Mouse (Mus musculus): ENCODE measurements at regions not wholly inside any gene's neighbourhood (a gene's known extent, or its start where the extent isn't known, plus 50 kb on each side); places are given as distances from the start of the nearest gene placed in this dataset.
A peak's percentile ranks its signal among the peaks of the same experiment; 100 is the strongest.

DNA sequence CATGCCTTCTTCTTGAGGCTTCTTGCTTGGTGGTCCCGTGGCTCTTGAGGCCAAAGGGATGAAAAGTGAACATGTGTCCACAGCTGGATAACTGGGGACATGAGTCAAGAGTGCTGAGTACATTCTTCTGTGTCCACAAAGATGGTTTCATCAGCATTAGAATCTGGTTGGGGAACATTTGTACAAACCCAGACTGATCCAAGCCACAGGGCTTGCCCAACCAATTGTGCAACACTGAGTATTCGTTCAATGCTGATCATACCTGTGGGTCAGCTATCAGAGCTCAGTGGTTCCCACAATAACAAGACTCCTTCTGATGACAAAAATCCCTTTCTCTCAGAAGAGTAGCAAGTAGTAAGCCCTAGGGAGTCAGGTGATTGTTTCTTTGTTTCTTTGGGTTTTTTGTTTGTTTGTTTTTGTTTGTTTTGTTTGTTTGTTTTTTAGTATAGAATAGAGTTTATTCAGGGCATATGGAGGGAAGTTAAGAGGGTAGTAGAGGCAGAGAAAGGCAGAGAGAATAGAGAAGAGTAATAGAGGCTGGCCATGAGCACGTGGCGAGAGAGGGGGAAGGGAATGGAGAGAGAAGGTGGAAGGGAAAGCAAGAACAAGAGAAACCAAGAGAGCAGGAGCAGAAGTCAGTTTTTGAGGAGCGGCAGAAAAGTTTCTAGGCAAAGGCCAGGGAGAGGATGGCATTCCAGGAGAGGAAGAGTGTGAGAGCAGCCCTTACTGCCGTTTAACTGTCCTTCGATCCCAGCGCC lies 612.5 kb downstream of the Zfp706 start:
- Histone ChIP-seq H3K27ac (ENCODE audit: low read length) (no peak overlapping the region), H3K36me3 (ENCODE audit: control insufficient read depth, insufficient read depth) (no peaks in the 10 kb centered on the region), H3K27me3 (ENCODE audit: control insufficient read depth, insufficient read depth, low read depth, low read length) (no peaks in the 10 kb centered on the region; the same call in 1 of the 2 replicates), H3K4me1 (ENCODE audit: control insufficient read depth, low read depth, low read length) (peaks cover 5% of the 10 kb centered on the region), H3K4me2 (ENCODE audit: low read depth, low read length) (no peak overlapping the region), H3K4me3 (ENCODE audit: low read depth, low read length) (no peak overlapping the region), H3K9ac (ENCODE audit: low read depth, low read length) (no peak overlapping the region), H3K9me3 (replicated peaks; ENCODE audit: control insufficient read depth, low read length) (no peaks in the 10 kb centered on the region)
- peak; percentile 35; the same call in 1 of the 2 replicates for ATAC-seq (ENCODE audit: low read depth)
- 67% methylated on average over 8 of the region's 8 CpGs for WGBS (ENCODE audit: insufficient replicate concordance)

DNA sequence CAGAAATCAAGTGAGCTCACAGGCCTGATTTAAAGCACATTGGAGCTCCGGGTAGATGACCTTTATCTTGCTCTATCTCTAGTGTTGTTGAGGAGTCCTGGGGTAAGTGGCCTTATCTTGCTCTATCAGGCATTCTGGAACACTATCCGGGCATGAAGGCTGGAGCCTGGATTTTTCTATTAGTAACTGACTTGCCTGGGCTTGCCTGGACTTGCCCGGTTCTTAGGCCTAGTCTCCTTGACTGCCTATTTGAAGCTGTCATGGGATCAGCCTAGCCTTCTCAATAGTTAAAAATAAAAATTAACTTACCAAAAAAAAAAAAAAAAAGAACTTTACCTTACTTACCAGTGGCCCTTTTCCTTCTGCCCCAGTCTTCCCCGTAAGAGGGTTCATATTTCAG lies 617.8 kb downstream of the Zfp706 start:
- ATAC-seq (ENCODE audit: low read depth) = no peak

DNA sequence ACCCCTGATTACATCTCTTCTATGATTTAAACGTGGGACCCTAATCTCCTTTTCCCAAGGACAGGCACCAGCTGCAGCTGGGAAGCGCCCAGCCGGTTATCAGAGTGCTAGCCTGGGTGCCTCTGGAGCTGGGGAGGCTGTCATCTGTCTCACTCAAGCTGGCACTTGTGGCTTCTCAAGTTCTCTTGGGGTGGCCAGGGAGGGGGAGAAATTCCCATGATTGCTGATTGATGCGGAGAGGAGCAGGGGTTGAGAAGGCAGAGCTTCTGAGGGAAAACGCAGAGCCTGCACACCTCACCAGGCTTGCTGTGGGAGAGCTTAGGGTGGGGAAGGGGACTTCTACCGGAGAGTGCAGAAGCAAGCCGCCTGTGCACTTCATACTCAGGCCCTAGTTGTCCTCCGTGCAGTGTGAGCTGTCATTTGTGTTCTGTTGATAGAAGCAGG lies 626.3 kb downstream of the Zfp706 start:
- Histone ChIP-seq H3K27me3 (ENCODE audit: control insufficient read depth, insufficient read depth, low read depth, low read length) (peaks cover 11% of the 10 kb centered on the region), H3K4me2 (ENCODE audit: low read depth, low read length) (peak overlapping the region; percentile 56)
- 4% methylated on average over 8 of the region's 8 CpGs for WGBS (ENCODE audit: insufficient replicate concordance)

More for the DNA sequence above, 617.8 kb downstream of the Zfp706 start:
- Histone ChIP-seq H3K36me3 (ENCODE audit: control insufficient read depth, insufficient read depth) (no peaks in the 10 kb centered on the region), H3K27ac (ENCODE audit: low read length) (no peak overlapping the region), H3K9me3 (replicated peaks; ENCODE audit: control insufficient read depth, low read length) (no peaks in the 10 kb centered on the region), H3K4me1 (ENCODE audit: control insufficient read depth, low read depth, low read length) (no peaks in the 10 kb centered on the region), H3K4me2 (ENCODE audit: low read depth, low read length) (no peak overlapping the region), H3K27me3 (ENCODE audit: control insufficient read depth, insufficient read depth, low read depth, low read length) (no peaks in the 10 kb centered on the region), H3K9ac (ENCODE audit: low read depth, low read length) (no peak overlapping the region), H3K4me3 (ENCODE audit: low read depth, low read length) (no peak overlapping the region)
- 37% methylated on average over 4 of the region's 4 CpGs for WGBS (ENCODE audit: insufficient replicate concordance)

DNA sequence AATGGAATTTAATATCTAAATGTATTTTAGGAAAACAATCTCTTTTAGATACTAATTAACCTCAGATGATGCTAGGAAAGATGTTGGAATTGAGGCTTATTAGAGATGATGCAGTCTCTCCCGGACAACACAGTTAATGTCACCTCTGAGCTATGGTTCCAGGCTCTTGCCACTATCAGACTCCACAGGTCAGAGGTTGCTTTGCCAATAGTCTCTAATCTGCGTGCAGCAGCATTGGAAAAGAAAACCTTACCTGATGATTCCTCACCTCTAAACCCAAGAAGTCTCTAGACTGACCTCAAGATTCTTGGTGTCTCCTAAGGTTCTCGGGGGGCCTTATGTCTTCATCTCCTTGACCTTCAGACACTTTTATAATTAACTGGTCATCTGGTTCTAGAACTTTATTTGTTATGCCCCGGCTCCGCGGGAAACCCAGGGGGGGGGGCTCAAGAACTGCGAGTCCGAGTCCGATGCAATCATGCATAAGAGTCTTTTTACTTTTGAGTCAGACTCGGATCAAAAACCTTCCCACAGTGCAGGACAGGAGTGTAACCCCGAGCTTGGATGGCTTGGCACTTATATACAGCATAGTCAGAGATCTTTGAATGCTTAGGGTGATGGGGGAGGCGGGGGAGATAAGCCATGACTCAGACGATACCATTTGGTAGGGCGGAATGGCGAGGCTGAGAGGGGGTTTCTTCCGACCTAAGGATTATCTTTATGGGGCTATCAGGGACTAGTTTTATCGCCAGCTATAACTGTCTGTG lies 626.9 kb downstream of the Zfp706 start:
- H3K27ac ChIP-seq (ENCODE audit: low read length) = no peak overlapping the region

More for the DNA sequence above, 626.3 kb downstream of the Zfp706 start:
- no peak overlapping the region for H3K27ac ChIP-seq (ENCODE audit: low read length)
- no peak overlapping the region for H3K9ac ChIP-seq (ENCODE audit: low read depth, low read length)
- no peaks in the 10 kb centered on the region for H3K36me3 ChIP-seq (ENCODE audit: control insufficient read depth, insufficient read depth)
- no peaks in the 10 kb centered on the region; the same call in 1 of the 2 replicates for H3K9me3 ChIP-seq (replicated peaks; ENCODE audit: control insufficient read depth, low read length)
- peak overlapping the region; percentile 12 for H3K4me3 ChIP-seq (ENCODE audit: low read depth, low read length)
- ATAC-seq (ENCODE audit: low read depth) = peak; percentile 84
- peaks cover 12% of the 10 kb centered on the region for H3K4me1 ChIP-seq (ENCODE audit: control insufficient read depth, low read depth, low read length)

DNA sequence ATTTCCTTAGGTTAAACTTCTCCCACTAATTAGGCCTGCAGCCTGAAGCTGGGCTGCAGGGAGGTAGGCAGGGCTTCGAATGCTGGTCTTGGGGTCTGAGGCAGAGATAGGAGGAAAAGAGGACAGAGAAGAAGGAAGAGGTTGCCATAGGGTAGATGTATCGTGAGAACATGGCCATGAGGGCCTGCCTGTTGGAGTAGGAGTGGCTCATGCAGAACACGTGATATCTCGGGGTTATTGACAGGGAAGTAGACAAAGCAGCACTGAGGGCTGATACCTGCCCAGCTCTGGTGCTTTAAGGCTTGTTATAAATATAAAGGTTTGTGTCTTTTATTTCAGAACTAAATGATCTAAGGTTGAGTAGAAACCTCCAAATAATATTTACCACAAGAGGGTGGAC lies 628.9 kb downstream of the Zfp706 start:
- Histone ChIP-seq H3K4me1 (ENCODE audit: control insufficient read depth, low read depth, low read length) (peaks cover 31% of the 10 kb centered on the region), H3K4me2 (ENCODE audit: low read depth, low read length) (no peak overlapping the region), H3K36me3 (ENCODE audit: control insufficient read depth, insufficient read depth) (no peaks in the 10 kb centered on the region), H3K4me3 (ENCODE audit: low read depth, low read length) (no peak overlapping the region), H3K27ac (ENCODE audit: low read length) (no peak overlapping the region), H3K9ac (ENCODE audit: low read depth, low read length) (no peak overlapping the region), H3K9me3 (replicated peaks; ENCODE audit: control insufficient read depth, low read length) (no peaks in the 10 kb centered on the region), H3K27me3 (ENCODE audit: control insufficient read depth, insufficient read depth, low read depth, low read length) (peaks cover 15% of the 10 kb centered on the region)
- 56% methylated on average over 4 of the region's 4 CpGs for WGBS (ENCODE audit: insufficient replicate concordance)
- ATAC-seq (ENCODE audit: low read depth) = no peak

More for the DNA sequence above, 626.9 kb downstream of the Zfp706 start:
- Histone ChIP-seq H3K4me1 (ENCODE audit: control insufficient read depth, low read depth, low read length) (peaks cover 12% of the 10 kb centered on the region), H3K4me2 (ENCODE audit: low read depth, low read length) (peak overlapping the region; percentile 56), H3K36me3 (ENCODE audit: control insufficient read depth, insufficient read depth) (no peaks in the 10 kb centered on the region), H3K9ac (ENCODE audit: low read depth, low read length) (no peak overlapping the region), H3K4me3 (ENCODE audit: low read depth, low read length) (peak overlapping the region; percentile 12), H3K9me3 (replicated peaks; ENCODE audit: control insufficient read depth, low read length) (no peaks in the 10 kb centered on the region; the same call in 1 of the 2 replicates), H3K27me3 (ENCODE audit: control insufficient read depth, insufficient read depth, low read depth, low read length) (peaks cover 11% of the 10 kb centered on the region)
- peak; percentile 81 for ATAC-seq (ENCODE audit: low read depth)
- 9% methylated on average over 17 of the region's 17 CpGs for WGBS (ENCODE audit: insufficient replicate concordance)

DNA sequence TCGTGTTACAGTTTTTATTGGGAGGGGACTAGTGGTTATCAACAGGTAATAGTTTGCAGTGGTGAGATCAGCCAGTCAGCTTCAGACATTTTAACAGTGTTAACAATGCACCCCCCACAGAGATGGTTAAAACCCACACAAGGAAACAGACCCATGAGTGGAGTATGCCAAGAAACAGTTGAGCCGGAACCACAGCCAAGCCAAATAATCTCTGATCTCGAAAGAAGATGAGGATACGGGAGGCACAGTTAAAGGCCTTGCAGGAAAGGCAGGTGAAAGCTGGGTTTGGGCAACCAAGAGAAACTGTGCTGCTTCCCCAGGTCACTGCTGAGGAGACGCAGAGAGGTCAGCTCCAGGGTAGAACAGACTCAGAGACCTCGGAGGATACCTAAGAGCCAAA lies 631.0 kb downstream of the Zfp706 start:
- no peak for ATAC-seq (ENCODE audit: low read depth)
- peaks cover 34% of the 10 kb centered on the region for H3K4me1 ChIP-seq (ENCODE audit: control insufficient read depth, low read depth, low read length)
- H3K4me3 ChIP-seq (ENCODE audit: low read depth, low read length) = no peak overlapping the region
- no peak overlapping the region for H3K4me2 ChIP-seq (ENCODE audit: low read depth, low read length)
- H3K36me3 ChIP-seq (ENCODE audit: control insufficient read depth, insufficient read depth) = no peaks in the 10 kb centered on the region
- no peaks in the 10 kb centered on the region for H3K9me3 ChIP-seq (replicated peaks; ENCODE audit: control insufficient read depth, low read length)
- WGBS (ENCODE audit: insufficient replicate concordance) = 77% methylated on average over 6 of the region's 6 CpGs
- H3K27ac ChIP-seq (ENCODE audit: low read length) = no peak overlapping the region
- H3K9ac ChIP-seq (ENCODE audit: low read depth, low read length) = no peak overlapping the region
- H3K27me3 ChIP-seq (ENCODE audit: control insufficient read depth, insufficient read depth, low read depth, low read length) = peaks cover 8% of the 10 kb centered on the region; the same call in 1 of the 2 replicates

DNA sequence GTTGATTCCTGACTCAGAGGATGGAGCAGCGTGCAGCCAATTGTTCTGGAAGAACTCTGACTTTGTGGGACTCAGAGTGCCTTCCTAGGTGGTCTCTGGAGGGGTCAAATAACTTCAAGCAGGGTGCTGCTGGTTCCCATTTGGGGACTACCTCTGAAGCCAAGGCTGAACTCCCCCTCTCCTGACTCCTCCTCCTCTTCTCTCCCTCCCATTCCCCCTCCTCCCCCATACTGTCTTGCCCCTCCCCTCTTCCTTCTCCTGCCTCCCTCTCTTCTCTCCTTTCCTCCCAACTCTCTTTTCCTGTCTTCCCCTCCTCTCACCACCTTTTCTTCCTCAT lies 632.1 kb downstream of the Zfp706 start:
- H3K4me1 ChIP-seq (ENCODE audit: control insufficient read depth, low read depth, low read length) = peaks cover 24% of the 10 kb centered on the region
- H3K4me2 ChIP-seq (ENCODE audit: low read depth, low read length) = peak overlapping the region; percentile 96
- H3K9me3 ChIP-seq (replicated peaks; ENCODE audit: control insufficient read depth, low read length) = no peaks in the 10 kb centered on the region
- WGBS (ENCODE audit: insufficient replicate concordance) = 8% methylated on average over 1 of the region's 1 CpGs
- H3K9ac ChIP-seq (ENCODE audit: low read depth, low read length) = peak overlapping the region; percentile 65
- peaks cover 5% of the 10 kb centered on the region; the same call in 1 of the 2 replicates for H3K27me3 ChIP-seq (ENCODE audit: control insufficient read depth, insufficient read depth, low read depth, low read length)
- H3K4me3 ChIP-seq (ENCODE audit: low read depth, low read length) = peak overlapping the region; percentile 62
- peak overlapping the region; percentile 50; the same call in 1 of the 2 replicates for H3K27ac ChIP-seq (ENCODE audit: low read length)
- H3K36me3 ChIP-seq (ENCODE audit: control insufficient read depth, insufficient read depth) = no peaks in the 10 kb centered on the region
- ATAC-seq (ENCODE audit: low read depth) = no peak

DNA sequence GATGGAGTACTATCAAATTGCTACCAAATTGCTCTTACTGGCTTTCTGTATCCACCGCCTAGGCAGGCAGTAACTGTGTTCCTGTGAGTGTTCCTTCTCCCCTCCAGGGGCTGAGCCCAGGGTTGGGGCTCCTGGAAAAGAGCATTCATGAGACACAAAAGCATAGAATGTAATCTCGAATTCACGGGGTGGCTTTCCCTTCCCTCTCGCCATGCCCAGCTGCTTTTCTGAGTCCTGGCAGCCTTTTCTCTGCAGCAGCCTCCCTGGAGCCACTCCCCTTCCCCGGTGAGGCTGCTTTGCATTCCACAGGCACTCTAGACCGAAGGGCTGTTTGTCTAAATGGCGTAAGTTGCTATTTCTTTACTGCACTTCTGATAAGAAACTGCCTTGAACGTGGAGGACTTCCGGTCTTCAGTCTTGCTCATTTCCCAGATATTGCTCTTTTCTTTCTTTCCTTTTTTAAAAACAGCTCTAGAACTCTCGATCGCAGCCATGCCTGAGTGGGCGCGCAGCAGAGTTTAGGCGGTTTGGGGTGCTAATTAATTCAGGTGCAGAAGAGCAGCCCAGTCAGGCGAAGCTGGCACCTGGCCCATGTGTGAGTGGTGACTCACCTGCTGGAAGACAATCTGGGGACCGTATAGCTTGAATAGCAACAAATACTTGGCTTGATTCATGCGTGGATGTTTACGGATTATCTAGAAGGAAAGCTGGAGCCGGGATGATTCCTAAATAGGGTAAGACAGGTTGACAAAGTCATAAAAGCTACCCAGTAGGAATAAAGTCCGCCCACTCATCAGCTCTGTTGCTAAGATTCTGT lies 632.6 kb downstream of the Zfp706 start:
- peak overlapping the region; percentile 65 for H3K9ac ChIP-seq (ENCODE audit: low read depth, low read length)
- no peaks in the 10 kb centered on the region for H3K36me3 ChIP-seq (ENCODE audit: control insufficient read depth, insufficient read depth)
- peak overlapping the region; percentile 96 for H3K4me2 ChIP-seq (ENCODE audit: low read depth, low read length)
- H3K27me3 ChIP-seq (ENCODE audit: control insufficient read depth, insufficient read depth, low read depth, low read length) = peaks cover 4% of the 10 kb centered on the region; the same call in 1 of the 2 replicates
- H3K4me1 ChIP-seq (ENCODE audit: control insufficient read depth, low read depth, low read length) = peaks cover 23% of the 10 kb centered on the region
- 4% methylated on average over 20 of the region's 20 CpGs for WGBS (ENCODE audit: insufficient replicate concordance)
- peak; percentile 69 for ATAC-seq (ENCODE audit: low read depth)
- H3K9me3 ChIP-seq (replicated peaks; ENCODE audit: control insufficient read depth, low read length) = no peaks in the 10 kb centered on the region
- H3K4me3 ChIP-seq (ENCODE audit: low read depth, low read length) = peak overlapping the region; percentile 62
- H3K27ac ChIP-seq (ENCODE audit: low read length) = peak overlapping the region; percentile 50

All from liver, embryonic 16.5 days (tissue).